Mouse (Mus musculus) CD4-positive naive resting alpha-beta T cell, adult 76 days (primary cell): ENCODE measurements around the gene Olfr229. TPM values are rescaled to one million over a fixed set of nuclear protein-coding genes. Genes with fewer than 3 reads are reported as not detected.

ENCODE experiments used
- total RNA-seq: library from RNA; stranded (reverse); gene quantifications from one replicate; pipeline ENCODE4 v1.2.4, GENCODE M21; 2023

The Olfr229 gene
- total RNA-seq: not detected

DNA sequence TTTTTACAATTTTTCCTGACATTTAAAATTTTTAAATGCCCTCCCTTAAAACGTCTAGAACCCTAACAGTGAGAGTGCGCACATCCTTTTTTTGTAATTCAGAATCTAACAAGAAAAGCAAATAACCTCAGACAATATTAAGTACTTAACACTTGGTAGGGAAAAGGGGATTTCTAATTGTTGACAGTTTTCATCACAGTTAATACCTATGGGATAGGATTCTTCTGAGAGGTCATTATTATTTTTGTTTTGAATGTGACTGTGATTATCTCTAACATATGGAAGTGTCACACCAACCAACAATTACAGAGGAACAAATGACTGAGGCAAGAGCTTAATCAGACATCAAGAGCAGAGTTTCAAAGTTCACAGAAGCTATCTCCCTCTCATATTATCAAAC, at the start of gene Olfr229:
TSS of gene Olfr229 (plus strand) at position 301 of the 400 bp plus-strand sequence.

DNA sequence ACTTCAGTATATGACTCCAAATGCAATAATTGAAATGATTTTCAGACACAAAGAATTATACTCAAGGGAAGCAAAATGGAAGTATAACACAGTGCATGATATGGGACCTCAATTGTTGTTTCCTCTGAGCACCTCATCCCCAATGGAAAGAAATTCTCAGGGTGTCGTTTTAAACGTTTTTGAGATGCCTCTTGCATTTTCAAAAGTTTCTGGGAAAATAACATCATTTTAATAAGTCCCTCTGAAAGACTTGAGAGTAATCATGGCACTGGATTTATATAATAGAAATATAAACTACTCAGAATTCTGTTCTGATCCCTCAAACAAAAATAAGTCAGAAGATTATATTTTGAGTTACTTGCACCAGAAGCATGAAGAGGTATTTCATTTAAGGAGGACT, 41.0 kb upstream of the Olfr229 start, which contains the start of gene Olfr972:
TSS of gene Olfr972 (plus strand) at position 301 of the 400 bp plus-strand sequence.

GRCm38 (mm10) chr9:39937201-39937600, 30.1 kb downstream of the Olfr229 start, which contains the start of gene Olfr974:
Gene Olfr974, plus strand, starts transcription at chr9:39937501.

DNA sequence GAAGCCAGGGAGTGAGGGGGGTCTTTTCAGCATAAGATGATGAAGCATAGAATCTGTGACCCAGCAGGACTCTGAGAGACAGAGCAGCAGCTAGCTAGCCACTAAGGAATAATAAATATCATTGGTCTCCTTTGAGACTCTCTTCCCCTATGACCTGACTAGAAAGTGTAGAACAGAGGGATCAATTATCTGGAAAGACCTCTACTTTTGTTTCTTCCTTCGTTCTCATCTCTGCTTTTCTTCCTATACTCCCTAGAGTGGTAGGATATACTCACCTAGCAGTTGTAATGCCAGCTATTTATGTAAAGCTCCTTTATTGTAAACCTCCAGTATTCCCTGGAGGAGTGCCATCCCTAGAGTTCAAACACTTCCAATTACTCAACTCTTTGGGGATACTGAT, 44.8 kb downstream of the Olfr229 start, which contains the start of gene Olfr975:
TSS of gene Olfr975 (minus strand) at position 101 of the 400 bp plus-strand sequence.

GRCm38 (mm10) chr9:39961033-39961432, 53.9 kb downstream of the Olfr229 start, which contains the start of gene Olfr976:
Gene Olfr976, minus strand, starts transcription at chr9:39961133.

Other genes starting within 250 kb of the Olfr229 start
- not detected for gene Olfr963, start 240.1 kb upstream of the Olfr229 start, total RNA-seq
- gene Olfr149, start 200.2 kb upstream of the Olfr229 start, total RNA-seq: not detected
- gene Olfr965, start 196.0 kb upstream of the Olfr229 start, total RNA-seq: not detected
- gene Olfr150, start 176.4 kb upstream of the Olfr229 start, total RNA-seq: not detected
- not detected for gene Olfr967, start 161.1 kb upstream of the Olfr229 start, total RNA-seq
- gene Olfr968, start 124.1 kb upstream of the Olfr229 start, total RNA-seq: not detected
- not detected for gene Olfr969, start 116.4 kb upstream of the Olfr229 start, total RNA-seq
- gene Olfr970, start 98.5 kb upstream of the Olfr229 start, total RNA-seq: not detected
- gene Olfr971, start 70.5 kb upstream of the Olfr229 start, total RNA-seq: not detected
- not detected for gene Olfr972, start 40.9 kb upstream of the Olfr229 start, total RNA-seq
- gene Olfr974, start 30.2 kb downstream of the Olfr229 start, total RNA-seq: not detected
- not detected for gene Olfr975, start 44.7 kb downstream of the Olfr229 start, total RNA-seq
- not detected for gene Olfr976, start 53.8 kb downstream of the Olfr229 start, total RNA-seq
- not detected for gene Olfr978, start 84.8 kb downstream of the Olfr229 start, total RNA-seq
- not detected for gene Olfr979, start 96.1 kb downstream of the Olfr229 start, total RNA-seq
- not detected for gene Olfr980, start 102.2 kb downstream of the Olfr229 start, total RNA-seq
- not detected for gene Olfr981, start 114.1 kb downstream of the Olfr229 start, total RNA-seq
- gene Olfr982, start 166.5 kb downstream of the Olfr229 start, total RNA-seq: not detected
- not detected for gene Olfr983, start 186.3 kb downstream of the Olfr229 start, total RNA-seq
- not detected for gene Olfr984, start 206.9 kb downstream of the Olfr229 start, total RNA-seq
- gene Olfr985, start 222.8 kb downstream of the Olfr229 start, total RNA-seq: not detected
- gene Tmem225, start 240.8 kb downstream of the Olfr229 start, total RNA-seq: not detected